Mouse (Mus musculus): ENCODE results near the gene Hexim1. TPM values are rescaled to one million over a fixed set of nuclear protein-coding genes. Genes with fewer than 3 reads are reported as not detected.

Hexim1 gene
- 34.8 TPM for polyA plus RNA-seq (2015; fragmentation: Illumina TruSeq; extraction: RNeasy Lipid Tissue Mini Kit (QIAGEN cat#74804); ENCODE audit: low read depth, low replicate concordance)

GRCm38 (mm10) chr11:103116008-103116818 lies at the start of gene Hexim1:
Gene Hexim1, plus strand, starts transcription at chr11:103116231.

DNA sequence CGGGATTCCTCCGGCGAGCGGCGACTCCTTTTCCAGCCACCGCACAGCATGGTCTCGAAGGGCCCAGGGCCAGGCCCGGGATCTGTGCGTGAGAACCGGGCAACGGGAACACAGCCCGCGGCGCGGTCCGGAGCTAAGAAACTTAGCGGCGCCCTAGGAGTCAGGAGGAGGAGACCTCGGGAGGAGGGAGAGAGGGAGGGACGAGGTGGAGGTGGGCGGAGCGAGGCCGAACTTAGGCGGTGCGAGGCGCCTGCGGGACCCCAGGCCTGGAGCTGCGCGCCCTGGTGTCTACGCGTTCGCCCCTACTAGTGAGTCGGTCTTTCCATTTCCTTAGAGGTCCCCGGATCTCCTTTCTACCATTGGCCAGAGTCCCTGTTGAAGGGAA lies 14.6 kb upstream of the Hexim1 start, which contains the start of the genes Plcd3 and Acbd4:
Gene Plcd3, minus strand, starts transcription at position 178 of the 385 bp plus-strand sequence.
Gene Acbd4, plus strand, starts transcription at position 202 of the 385 bp plus-strand sequence.

DNA sequence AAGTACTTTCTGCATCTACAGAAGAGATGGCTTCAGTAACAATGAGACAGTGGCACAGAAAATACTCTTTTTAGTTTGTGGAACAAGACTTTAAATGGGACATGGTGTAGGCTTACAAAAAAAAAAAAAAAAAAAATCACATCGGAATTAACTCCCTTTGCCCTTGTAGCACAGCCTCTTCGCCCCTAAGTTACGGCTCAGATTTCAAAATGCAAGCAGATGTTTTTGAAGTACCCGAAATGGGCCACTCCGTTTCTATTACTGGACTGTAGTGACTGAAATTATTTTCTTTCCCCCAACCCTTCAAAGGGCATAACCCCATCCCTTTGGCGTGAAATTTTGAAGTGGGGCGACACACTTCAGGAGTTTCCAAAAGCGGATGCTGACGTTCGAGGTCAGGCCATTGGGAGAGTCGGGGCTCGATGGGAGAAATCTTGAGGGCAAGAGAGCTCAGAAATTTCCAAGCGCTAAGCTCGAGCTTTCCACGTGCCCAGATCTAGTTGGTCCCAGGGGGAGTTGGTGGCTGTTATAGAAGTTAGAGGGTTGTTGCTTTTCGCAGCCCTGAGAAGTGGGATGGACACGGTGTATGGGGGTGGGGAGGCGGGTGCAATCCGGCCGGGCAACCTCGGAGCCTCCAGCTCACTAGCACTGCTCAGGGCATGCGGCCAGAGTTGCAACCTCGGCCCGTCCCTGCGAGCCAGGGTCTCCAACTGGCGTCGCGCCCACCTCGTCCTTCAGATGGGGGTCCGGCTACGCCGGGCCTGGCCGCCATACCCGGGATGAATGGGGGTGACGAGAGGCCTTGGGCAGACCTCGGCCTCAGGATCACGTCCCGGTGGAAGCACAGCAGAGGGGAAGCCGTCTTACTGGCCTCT lies 15.9 kb downstream of the Hexim1 start, which contains the start of gene Hexim2:
Gene Hexim2, plus strand, starts transcription at position 729 of the 875 bp plus-strand sequence.

Other genes starting within 250 kb of the Hexim1 start
- 80.2 TPM for gene Eftud2, start 235.2 kb upstream of the Hexim1 start, polyA plus RNA-seq (2015; fragmentation: Illumina TruSeq; extraction: RNeasy Lipid Tissue Mini Kit (QIAGEN cat#74804); ENCODE audit: low read depth, low replicate concordance)
- gene Ccdc103, start 235.0 kb upstream of the Hexim1 start, polyA plus RNA-seq (2015; fragmentation: Illumina TruSeq; extraction: RNeasy Lipid Tissue Mini Kit (QIAGEN cat#74804); ENCODE audit: low read depth, low replicate concordance) = 4.4 TPM
- gene Fam187a, start 231.1 kb upstream of the Hexim1 start, polyA plus RNA-seq (2015; fragmentation: Illumina TruSeq; extraction: RNeasy Lipid Tissue Mini Kit (QIAGEN cat#74804); ENCODE audit: low read depth, low replicate concordance) = 0.30 TPM
- gene Gfap, start 215.3 kb upstream of the Hexim1 start, polyA plus RNA-seq (2015; fragmentation: Illumina TruSeq; extraction: RNeasy Lipid Tissue Mini Kit (QIAGEN cat#74804); ENCODE audit: low read depth, low replicate concordance) = 158 TPM
- gene Kif18b, start 191.1 kb upstream of the Hexim1 start, polyA plus RNA-seq (2015; fragmentation: Illumina TruSeq; extraction: RNeasy Lipid Tissue Mini Kit (QIAGEN cat#74804); ENCODE audit: low read depth, low replicate concordance) = 0.13 TPM
- 9.2 TPM for gene C1ql1, start 169.5 kb upstream of the Hexim1 start, polyA plus RNA-seq (2015; fragmentation: Illumina TruSeq; extraction: RNeasy Lipid Tissue Mini Kit (QIAGEN cat#74804); ENCODE audit: low read depth, low replicate concordance)
- 87.5 TPM for gene Nmt1, start 88.0 kb upstream of the Hexim1 start, polyA plus RNA-seq (2015; fragmentation: Illumina TruSeq; extraction: RNeasy Lipid Tissue Mini Kit (QIAGEN cat#74804); ENCODE audit: low read depth, low replicate concordance)
- 42.0 TPM for gene Dcakd, start 87.9 kb upstream of the Hexim1 start, polyA plus RNA-seq (2015; fragmentation: Illumina TruSeq; extraction: RNeasy Lipid Tissue Mini Kit (QIAGEN cat#74804); ENCODE audit: low read depth, low replicate concordance)
- 12.3 TPM for gene Plcd3, start 14.6 kb upstream of the Hexim1 start, polyA plus RNA-seq (2015; fragmentation: Illumina TruSeq; extraction: RNeasy Lipid Tissue Mini Kit (QIAGEN cat#74804); ENCODE audit: low read depth, low replicate concordance)
- 55.3 TPM for gene Acbd4, start 14.5 kb upstream of the Hexim1 start, polyA plus RNA-seq (2015; fragmentation: Illumina TruSeq; extraction: RNeasy Lipid Tissue Mini Kit (QIAGEN cat#74804); ENCODE audit: low read depth, low replicate concordance)
- 18.1 TPM for gene Hexim2, start 16.2 kb downstream of the Hexim1 start, polyA plus RNA-seq (2015; fragmentation: Illumina TruSeq; extraction: RNeasy Lipid Tissue Mini Kit (QIAGEN cat#74804); ENCODE audit: low read depth, low replicate concordance)
- 100 TPM for gene Fmnl1, start 54.9 kb downstream of the Hexim1 start, polyA plus RNA-seq (2015; fragmentation: Illumina TruSeq; extraction: RNeasy Lipid Tissue Mini Kit (QIAGEN cat#74804); ENCODE audit: low read depth, low replicate concordance)
- gene 1700023F06Rik, start 92.3 kb downstream of the Hexim1 start, polyA plus RNA-seq (2015; fragmentation: Illumina TruSeq; extraction: RNeasy Lipid Tissue Mini Kit (QIAGEN cat#74804); ENCODE audit: low read depth, low replicate concordance) = 2.3 TPM
- 0.71 TPM for gene Spata32, start 102.2 kb downstream of the Hexim1 start, polyA plus RNA-seq (2015; fragmentation: Illumina TruSeq; extraction: RNeasy Lipid Tissue Mini Kit (QIAGEN cat#74804); ENCODE audit: low read depth, low replicate concordance)
- 3.1 TPM for gene Map3k14, start 151.2 kb downstream of the Hexim1 start, polyA plus RNA-seq (2015; fragmentation: Illumina TruSeq; extraction: RNeasy Lipid Tissue Mini Kit (QIAGEN cat#74804); ENCODE audit: low read depth, low replicate concordance)
- 10.3 TPM for gene Arhgap27, start 247.5 kb downstream of the Hexim1 start, polyA plus RNA-seq (2015; fragmentation: Illumina TruSeq; extraction: RNeasy Lipid Tissue Mini Kit (QIAGEN cat#74804); ENCODE audit: low read depth, low replicate concordance)

Data from brain, adult 10 weeks (tissue).